Comparison of ENCODE assay signal across 21 mouse cellular contexts in genomic region chr4:59359921-59360320, GRCm38 (mm10).
A peak's percentile ranks its signal among the peaks of the same experiment; 100 is the strongest.
DNase-seq lines count a peak whose midpoint lies in the region; ATAC-seq lines count a peak whose summit lies in the region.
"Had no signal": no experiment of that assay in that cellular context is flagged by ENCODE, and none has a peak within 500 bp of the region (broad histone marks: within the 10 kb centered on the region; RNA-seq: fewer than 3 reads in every experiment).

No protein-coding gene starts in this region.

- intact Hi-C loops in heart, postnatal 14 days (cut with DNase I), result loop anchor here (1.0 to 10.0 kb wide), 3 partner anchors 209 to 495 kb away; no protein-coding TSS in a partner anchor

- no peak for ATAC-seq in kidney, embryonic 16.5 days (ENCODE audit: low FRiP score, low TSS enrichment)
- ATAC-seq: forebrain, embryonic 15.5 days had no signal

- peak overlapping the region; percentile 74; the same call in 1 of the 2 replicates for H3K27ac ChIP-seq in kidney, embryonic 16.5 days (ENCODE audit: low read length)
- H3K27ac ChIP-seq: forebrain, embryonic 12.5 days; forebrain, embryonic 15.5 days; heart, adult 2 months; heart, embryonic 10.5 days; heart, embryonic 13.5 days; hindbrain, embryonic 12.5 days; hindbrain, embryonic 15.5 days had no signal

- 75% methylated on average over 8 of the region's 8 CpGs for WGBS in kidney, embryonic 16.5 days

- H3K4me2 ChIP-seq in kidney, embryonic 16.5 days (replicated peaks; ENCODE audit: low read depth, low read length), result no peak overlapping the region
- H3K4me2 ChIP-seq: forebrain, embryonic 15.5 days; hindbrain, embryonic 12.5 days had no signal

- H3K36me3 ChIP-seq in kidney, embryonic 16.5 days (ENCODE audit: insufficient read depth, low read length), result 0 out of 2 replicates have a peak, but pooled peaks cover 3% of the 10 kb centered on the region
- H3K36me3 ChIP-seq: forebrain, embryonic 12.5 days; forebrain, embryonic 15.5 days; hindbrain, embryonic 12.5 days; hindbrain, embryonic 15.5 days had no signal

- no peak overlapping the region for H3K9ac ChIP-seq in kidney, embryonic 16.5 days (replicated peaks; ENCODE audit: low read length)
- H3K9ac ChIP-seq: forebrain, embryonic 12.5 days; forebrain, embryonic 15.5 days; heart, embryonic 13.5 days; hindbrain, embryonic 12.5 days; hindbrain, embryonic 15.5 days had no signal

- no peak overlapping the region for H3K4me3 ChIP-seq in kidney, embryonic 16.5 days (ENCODE audit: low read length)
- H3K4me3 ChIP-seq: forebrain, embryonic 12.5 days; forebrain, embryonic 15.5 days; heart, adult 2 months; heart, embryonic 10.5 days; heart, embryonic 13.5 days; hindbrain, embryonic 12.5 days; hindbrain, embryonic 15.5 days had no signal

- H3K4me1 ChIP-seq in kidney, embryonic 16.5 days (ENCODE audit: insufficient read depth, low read length), result peaks cover 39% of the 10 kb centered on the region

- peak; percentile 77 for DNase-seq in heart, adult 11 months
- DNase-seq in heart, postnatal 14 days, result no peak
- DNase-seq in kidney, postnatal 4 days, result no peak
- DNase-seq in testis, postnatal 10 days (ENCODE audit: low spot score), result peak; percentile 38
- no peak for DNase-seq in testis, postnatal 14 days (ENCODE audit: low spot score)
- DNase-seq in urinary bladder, postnatal 14 days (ENCODE audit: low spot score), result no peak
- DNase-seq in spleen, adult 12 weeks (ENCODE audit: low spot score), result no peak
- DNase-seq: adrenal gland, adult 8-10 months; adrenal gland, postnatal 25 days; cerebellum, adult 8-10 months; cerebellum, postnatal 10 days; cerebellum, postnatal 36 days; gastrocnemius, postnatal 25 days; heart, adult 2 months had no signal

- no peaks in the 10 kb centered on the region for H3K27me3 ChIP-seq in kidney, embryonic 16.5 days (ENCODE audit: insufficient read depth, low read length)
- H3K27me3 ChIP-seq: forebrain, embryonic 12.5 days; forebrain, embryonic 15.5 days; heart, embryonic 13.5 days; hindbrain, embryonic 12.5 days; hindbrain, embryonic 15.5 days had no signal

- H3K9me3 ChIP-seq in kidney, embryonic 16.5 days (ENCODE audit: low read length), result no peaks in the 10 kb centered on the region
- H3K9me3 ChIP-seq: forebrain, embryonic 12.5 days; forebrain, embryonic 15.5 days; heart, embryonic 10.5 days; heart, embryonic 13.5 days; hindbrain, embryonic 12.5 days; hindbrain, embryonic 15.5 days had no signal

Comparison
In these comparisons a context has a peak if more than half of its experiments do, and no peak if none do; other contexts are left out.
1. DNase-seq: peak in heart, adult 11 months (single experiment) and testis, postnatal 10 days (single experiment); none in heart, postnatal 14 days (0 of 2), kidney, postnatal 4 days (0 of 2), testis, postnatal 14 days (single experiment), urinary bladder, postnatal 14 days (single experiment) and spleen, adult 12 weeks (single experiment).